Mouse (Mus musculus): ENCODE measurements around the gene Foxj1. TPM values are rescaled to one million over a fixed set of nuclear protein-coding genes. Genes with fewer than 3 reads are reported as not detected.
"Not testable (repeated sequence)": the region's sequence is repeated elsewhere in the genome, so short reads cannot be mapped to it uniquely, and the experiment has no call there.

Gene Foxj1
- total RNA-seq (2021): 1 to 10 TPM; 6.6 to 9.3 TPM

DNA sequence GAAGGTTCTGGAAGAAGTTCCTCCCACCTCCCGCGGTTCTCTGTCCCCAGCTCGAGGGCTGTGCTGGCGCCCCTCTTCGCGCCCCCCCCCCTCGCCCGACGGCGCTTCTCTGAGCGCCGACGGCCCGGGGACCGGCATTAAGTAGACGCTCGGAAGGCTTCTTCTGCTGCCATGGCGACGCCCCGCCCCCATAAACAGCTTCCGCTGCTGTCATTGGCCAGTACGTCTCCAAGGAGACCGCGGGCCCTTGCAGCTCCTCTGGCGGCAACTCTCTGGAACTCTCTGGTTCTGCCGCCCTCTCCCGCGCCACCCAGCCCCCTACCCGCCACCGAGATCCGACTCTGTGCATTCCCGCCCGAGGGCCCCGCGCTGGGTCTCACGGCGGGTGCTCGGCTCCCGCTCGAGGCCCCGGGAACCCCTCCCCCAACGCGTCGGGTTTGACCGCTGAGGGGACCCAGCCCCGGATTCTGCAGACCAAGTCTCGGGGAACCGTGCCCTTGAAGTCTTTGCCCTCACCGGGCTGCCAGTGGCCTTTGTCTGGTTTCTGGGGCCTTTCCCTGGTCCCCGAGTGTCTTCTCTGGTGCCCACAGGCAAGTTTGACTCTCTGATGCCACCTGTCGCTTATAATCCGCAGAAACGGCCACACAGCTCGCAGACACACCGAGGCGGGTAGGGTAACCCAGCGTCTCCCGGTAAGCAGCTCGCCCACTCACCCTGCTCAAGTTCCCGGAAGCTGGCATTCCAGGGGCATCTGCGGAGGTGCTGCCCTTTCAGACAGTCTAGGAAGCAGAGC lies at the start of gene Foxj1:
Gene Foxj1, minus strand, starts transcription at position 156 of the 793 bp plus-strand sequence.
- peak; percentile 97 for DNase-seq
- intact Hi-C loops (cut with DNase I): no loop called here

DNA sequence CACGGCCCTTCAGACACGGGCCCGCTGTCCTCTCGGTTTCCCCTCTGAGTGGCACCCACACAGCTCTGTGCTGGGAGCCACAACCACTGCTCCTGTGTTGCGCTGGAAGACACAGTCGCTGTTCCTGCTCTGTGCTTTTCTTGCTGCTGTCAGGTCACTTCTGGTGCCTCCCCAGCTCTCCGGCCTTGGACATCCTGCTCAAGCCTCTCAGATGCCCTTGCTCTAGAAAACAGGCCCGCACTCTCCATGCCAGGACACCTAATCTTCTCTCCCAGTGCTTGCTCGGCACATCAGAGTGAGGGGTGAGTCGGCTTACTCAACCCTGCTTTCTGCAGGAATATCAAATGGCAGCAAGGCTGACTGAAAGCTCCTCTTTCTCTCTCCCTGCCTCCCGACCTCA lies 49.0 kb upstream of the Foxj1 start:
- intact Hi-C loops (cut with DNase I): no loop called here
- DNase-seq: no peak

DNA sequence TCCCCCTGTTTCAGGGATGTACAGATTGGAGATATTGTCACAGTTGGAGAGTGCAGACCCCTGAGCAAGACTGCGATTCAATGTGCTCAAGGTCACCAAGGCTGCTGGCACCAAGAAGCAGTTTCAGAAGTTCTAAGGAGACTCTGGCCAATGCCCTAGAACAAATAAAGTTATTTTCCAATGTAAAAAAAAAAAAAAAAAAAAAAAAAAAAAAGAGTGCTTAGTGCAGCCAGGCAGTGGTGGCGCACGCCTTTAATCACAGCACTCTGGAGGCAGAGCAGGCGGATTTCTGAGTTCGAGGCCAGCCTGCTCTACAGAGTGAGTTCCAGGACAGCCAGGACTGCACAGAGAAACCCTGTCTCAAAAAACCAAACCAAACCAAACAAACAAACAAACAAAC lies 47.9 kb upstream of the Foxj1 start:
- DNase-seq; intact Hi-C loops (cut with DNase I): not testable (repeated sequence)

DNA sequence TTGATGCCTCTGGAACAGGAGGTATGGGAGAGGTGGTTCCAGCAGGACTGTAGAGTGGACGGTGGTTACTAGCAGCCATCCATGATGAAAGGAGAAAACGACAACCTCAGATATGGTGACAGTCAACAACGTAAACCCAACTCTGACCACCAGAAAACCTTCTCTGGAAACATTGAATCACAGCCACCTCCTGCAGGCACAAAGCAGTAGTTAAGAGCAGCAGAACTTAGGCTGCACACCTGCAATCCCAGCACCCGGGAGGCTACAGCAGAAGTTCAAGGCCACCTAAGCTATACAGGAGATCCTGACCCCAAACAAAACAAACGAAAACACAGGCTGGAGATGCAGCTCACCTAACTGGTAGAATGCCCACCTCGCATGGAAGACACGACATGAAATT lies 45.6 kb upstream of the Foxj1 start:
- intact Hi-C loops (cut with DNase I): no loop called here
- DNase-seq: no peak

DNA sequence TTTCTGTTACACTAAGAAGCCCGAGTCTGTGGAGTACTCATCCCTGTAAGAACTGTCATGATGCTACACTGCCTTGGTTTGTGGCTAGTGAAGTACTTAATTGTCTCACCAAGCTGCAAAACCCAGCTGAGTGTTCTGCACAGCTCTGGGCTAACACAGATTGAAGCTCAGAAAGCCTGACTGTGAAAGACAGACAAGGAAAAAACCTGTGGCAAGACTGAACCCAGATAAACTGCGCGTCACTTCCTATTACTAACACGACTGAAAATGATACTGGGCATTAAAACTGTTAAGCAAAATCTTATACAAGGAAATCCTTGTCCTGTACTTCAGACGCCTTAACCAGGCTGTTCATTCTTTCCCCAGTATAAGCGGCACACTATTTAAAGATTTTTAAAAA lies 44.3 kb upstream of the Foxj1 start:
- DNase-seq: no peak
- intact Hi-C loops (cut with DNase I): no loop called here

DNA sequence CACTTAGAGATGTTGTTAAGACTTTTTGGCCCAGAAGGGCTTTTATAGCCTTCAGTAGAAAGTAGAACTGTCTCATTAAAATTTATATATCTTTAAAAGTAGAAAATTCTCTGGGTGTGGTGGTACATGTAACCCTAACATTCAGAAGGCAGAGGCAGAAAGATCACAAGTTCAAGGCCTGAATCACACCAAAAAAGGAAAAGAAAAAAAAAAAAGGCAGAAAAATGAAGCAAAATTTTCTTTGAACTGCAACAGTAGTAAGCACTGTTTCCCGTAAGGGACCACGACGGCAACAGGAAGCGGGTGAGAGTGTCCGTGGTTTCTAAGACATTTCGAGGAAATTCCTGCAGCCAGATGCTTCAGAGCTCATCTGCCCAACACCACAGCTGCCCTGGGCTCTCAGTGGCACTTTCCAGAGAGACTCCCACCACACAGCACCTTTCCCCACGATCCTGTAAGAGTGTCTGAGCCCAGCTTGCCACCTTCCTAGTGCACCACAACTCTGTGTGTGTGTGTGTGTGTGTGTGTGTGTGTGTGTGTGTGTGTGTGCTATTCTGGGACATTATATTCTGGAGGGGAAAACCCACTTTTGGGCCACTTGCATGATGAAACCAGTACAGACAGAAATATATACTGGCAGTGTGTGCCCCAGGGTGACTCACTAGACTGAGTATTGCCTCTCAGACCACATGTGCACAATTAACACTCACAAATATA lies 41.9 kb upstream of the Foxj1 start:
- no peak for DNase-seq
- intact Hi-C loops (cut with DNase I): no loop called here

DNA sequence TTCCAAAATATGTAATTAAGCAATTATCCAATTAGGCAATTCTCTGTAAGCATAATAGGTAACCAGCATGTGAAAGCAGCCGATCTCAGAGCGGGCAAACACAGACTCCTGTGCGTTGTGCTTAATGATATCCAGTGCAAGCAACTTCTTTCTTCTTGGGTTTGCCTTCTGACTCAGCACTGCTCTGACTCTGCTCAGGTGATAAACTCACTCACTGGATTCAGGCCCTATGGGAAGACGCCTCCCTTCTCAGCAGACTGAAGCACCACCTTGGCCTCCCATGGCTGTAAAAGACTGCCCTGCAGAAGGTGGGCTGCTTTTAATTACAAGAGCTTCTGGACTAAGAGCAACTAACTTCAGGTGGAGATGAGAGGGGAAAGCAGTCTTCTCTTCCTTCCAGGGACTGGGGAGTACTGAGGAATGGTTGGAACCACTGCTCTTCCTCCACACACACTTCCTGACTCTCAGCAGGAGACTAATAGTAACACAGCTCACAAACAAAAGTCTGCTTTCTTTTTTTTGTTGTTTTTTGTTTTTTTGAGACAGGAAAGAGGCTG lies 36.8 kb upstream of the Foxj1 start:
- no peak for DNase-seq
- intact Hi-C loops (cut with DNase I): no loop called here

DNA sequence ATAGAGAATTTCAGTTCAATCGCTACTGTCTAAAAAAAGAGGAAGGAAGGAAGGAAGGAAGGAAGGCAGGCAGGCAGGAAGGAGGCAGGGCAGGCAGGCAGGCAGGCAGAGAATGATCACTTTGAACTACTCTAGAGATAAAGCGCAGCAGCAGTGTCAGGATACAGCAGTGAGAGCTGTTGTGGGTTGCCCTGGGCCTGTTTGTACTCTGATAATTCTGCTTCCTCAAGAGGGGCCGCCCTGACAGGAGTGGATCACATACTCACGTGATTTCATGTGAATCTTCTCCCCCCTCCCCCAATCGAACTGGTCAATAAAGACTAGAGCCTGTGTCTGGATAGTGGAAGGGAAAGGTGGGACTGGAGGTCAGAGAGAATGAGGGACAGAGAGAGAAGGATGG lies 34.4 kb upstream of the Foxj1 start:
- DNase-seq: no peak
- intact Hi-C loops (cut with DNase I): no loop called here

DNA sequence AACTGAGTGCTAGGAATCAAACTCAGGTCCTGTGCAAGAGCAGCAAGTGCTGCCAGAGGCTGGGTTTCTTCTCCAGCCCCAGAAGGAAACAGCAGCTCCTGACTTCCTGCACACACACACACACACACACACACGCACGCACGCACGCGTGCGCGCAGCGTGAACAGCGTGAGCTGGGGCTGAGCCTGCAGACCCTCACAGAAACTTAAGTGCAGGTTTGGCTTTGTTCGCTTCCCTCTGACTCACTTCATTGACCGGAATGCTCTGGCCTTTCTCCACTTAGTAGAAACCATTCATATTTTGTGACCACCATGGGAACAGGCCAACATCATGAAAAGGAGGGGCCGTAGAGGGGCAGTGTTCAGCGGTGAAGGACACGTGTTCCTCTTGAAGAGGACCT lies 33.9 kb upstream of the Foxj1 start:
- no peak for DNase-seq
- intact Hi-C loops (cut with DNase I): no loop called here

DNA sequence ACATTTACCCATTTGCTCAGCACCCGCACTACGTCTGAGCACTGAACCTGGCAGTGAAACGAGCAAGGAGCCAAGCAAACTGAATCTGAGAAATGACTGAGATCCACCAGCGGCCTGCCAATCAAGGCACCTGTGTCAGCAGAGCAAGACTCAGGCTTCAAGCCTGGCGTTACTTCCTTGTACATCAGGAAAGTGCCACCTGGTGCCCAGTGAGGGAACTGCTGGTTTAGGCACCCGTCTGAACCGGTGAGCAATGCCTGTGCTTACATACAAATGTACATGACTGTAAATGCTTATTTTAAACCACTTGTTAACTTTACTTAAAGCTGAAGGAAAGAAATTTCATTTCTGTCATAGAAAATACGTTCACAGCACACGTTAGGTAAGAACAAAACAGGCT lies 32.9 kb upstream of the Foxj1 start:
- intact Hi-C loops (cut with DNase I): no loop called here

DNA sequence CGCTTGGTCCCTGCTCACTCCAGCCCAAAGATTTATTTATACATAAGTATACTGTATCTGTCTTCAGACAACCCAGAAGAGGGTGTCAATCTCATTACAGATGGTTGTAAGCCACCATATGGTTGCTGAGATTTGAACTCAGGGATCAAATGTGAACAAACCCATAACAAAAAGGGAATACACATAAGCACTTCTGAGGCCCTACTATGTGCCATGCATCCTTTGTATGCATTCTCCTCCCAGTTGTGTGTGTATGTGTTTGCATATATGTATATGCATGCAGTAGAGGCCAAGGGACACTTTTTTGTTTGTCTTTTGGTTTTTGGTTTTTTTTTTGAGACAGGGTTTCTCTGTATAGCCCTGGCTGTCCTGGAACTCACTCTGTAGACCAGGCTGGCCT lies 31.4 kb upstream of the Foxj1 start:
- DNase-seq: no peak
- intact Hi-C loops (cut with DNase I): no loop called here

More for the DNA sequence above, 32.9 kb upstream of the Foxj1 start:
- DNase-seq: peak; percentile 91

DNA sequence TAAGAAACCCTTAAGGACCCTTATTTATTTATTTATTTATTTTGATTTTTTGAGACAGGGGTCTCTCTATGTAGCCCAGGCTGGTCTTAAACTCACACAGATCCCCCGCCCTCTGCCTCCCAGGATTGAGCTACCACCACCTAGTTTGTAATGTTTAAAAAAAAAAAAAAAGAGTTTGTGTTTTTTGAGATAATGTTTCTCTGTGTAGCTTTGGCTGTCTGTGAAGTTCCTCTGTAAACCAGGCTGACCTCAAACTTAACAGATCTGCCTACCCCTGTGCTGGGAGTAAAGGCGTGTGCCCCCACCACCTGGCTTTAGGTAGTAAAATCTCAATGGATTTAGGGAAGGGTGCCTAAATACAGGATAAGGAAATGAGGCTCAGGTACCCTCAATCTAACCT lies 30.9 kb upstream of the Foxj1 start:
- intact Hi-C loops (cut with DNase I): no loop called here
- no peak for DNase-seq

DNA sequence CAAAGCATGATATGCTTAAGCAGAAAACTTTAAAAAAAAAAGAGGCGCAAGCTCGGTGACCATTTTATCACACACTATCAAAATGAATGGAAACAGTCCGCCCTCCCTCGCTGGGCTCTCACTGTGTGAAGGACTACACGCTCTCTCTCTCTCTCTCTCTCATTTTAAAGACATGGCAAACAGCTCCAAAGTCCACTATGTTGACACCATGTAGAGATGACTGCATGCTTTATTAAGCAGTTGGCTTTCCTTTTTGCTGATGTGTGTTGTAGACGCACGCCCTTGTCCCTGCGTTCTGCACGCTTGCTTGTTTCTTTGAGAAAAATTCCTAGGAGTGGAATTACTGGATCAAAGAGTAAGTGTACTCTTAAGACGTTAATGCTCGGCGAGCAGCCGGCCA lies 30.2 kb upstream of the Foxj1 start:
- intact Hi-C loops (cut with DNase I): no loop called here
- DNase-seq: no peak

DNA sequence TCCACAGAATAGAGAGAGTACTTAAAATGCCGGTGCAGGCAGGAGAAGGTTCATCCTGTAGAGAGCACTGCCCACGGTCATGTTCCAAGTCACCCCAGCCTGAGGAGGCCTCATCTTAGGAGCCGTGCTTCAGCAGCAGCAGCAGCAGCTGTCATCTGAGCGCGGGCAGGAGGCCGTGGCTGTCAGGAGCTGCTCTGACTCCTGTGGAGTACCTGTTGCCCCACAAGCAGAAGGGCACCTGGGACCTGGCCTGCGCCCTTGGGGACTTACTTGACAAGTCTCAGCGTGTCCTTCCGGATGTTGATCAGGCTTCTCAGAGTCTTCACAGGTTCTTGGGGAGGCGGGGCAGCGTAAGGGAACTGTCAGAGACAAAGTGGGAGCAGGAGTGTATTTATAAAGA lies 26.8 kb upstream of the Foxj1 start:
- DNase-seq: no peak
- intact Hi-C loops (cut with DNase I): no loop called here

DNA sequence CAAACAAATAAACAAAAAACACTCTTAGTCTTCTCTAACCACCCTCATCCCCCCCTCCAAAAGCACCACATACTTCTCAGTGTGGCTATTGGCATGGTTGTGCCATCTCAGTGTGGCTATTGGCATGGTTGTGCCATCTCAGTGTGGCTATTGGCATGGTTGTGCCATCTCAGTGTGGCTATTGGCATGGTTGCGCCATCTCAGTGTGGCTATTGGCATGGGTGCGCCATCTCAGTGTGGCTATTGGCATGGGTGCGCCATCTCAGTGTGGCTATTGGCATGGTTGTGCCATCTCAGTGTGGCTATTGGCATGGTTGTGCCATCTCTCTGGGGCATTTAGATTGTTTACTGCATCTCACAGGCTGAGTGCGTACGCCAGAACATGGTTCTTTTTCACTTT lies 25.7 kb upstream of the Foxj1 start:
- intact Hi-C loops (cut with DNase I); DNase-seq: not testable (repeated sequence)

DNA sequence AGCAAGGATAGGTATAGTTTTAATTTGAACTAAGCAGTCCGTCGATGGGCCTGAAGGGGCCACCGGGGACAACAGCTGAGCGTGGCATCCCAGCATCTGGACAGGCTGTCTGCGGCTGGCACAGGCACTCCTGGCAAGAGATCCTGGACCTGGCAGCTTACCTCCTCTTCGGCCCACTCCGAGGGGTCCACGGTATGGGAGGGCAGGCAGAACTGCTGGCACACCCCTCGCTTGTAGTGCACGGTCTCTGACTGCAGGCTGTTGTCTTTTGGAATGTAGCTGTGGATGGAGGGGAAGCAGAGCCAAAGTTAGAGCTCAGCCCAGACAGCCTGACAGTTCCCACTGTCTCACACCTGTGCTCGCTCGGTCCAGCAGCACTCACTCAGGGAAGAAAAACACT lies 24.5 kb upstream of the Foxj1 start:
- DNase-seq: peak; percentile 65
- intact Hi-C loops (cut with DNase I): no loop called here

DNA sequence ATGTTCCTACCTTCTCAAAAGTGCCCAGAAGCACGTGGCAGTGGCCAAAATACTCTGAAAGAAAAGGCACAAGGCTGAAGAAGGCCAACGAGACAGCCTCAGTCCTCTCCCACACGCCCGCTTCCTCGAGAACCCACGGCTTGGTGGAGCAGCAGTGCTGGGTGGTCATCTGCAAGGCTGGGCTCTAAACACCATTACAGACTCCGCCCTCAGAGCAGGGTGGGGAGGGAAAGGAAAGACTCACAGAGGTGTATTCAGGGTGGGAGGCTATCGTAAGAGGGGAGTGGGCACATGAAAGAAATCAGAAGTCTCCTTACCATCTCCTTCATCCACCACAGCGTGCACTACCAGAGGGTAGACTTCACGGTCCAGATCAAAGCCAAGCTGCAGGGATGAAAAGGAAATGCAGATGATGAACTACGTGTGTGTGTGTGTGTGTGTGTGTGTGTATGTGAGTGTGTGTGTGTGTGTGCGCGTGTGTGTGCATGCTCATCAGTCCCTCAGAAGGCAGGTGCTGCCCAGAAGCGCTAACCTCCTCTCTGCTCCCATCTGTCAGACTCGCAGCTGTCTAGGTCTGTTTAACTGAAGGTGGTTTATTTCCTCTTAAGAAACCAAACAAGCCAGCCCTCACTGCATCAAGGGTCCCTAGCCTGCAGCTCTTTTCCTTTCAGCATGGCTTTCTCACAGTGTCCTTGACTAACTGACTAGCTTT lies 23.9 kb upstream of the Foxj1 start:
- no peak for DNase-seq
- intact Hi-C loops (cut with DNase I): no loop called here

DNA sequence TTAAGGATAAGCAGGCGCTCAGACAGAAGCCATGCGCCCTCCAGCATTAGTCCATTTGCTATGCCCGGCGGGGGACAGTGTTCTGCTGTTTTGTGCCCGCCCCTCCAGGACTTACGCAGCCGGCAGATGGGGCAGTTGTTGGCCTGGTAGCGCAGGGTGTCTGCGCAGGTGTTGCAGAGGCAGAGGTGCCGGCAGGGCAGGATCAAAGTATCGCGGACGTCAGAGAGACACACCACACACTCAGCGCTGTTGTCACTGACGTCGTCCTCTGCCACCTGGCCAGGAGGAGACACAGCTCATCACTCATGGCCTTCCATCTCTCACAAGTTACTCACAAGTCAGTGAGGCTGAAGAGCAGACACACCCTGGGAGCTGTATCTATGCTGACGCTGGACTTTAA lies 19.3 kb upstream of the Foxj1 start:
- intact Hi-C loops (cut with DNase I): no loop called here
- no peak for DNase-seq

DNA sequence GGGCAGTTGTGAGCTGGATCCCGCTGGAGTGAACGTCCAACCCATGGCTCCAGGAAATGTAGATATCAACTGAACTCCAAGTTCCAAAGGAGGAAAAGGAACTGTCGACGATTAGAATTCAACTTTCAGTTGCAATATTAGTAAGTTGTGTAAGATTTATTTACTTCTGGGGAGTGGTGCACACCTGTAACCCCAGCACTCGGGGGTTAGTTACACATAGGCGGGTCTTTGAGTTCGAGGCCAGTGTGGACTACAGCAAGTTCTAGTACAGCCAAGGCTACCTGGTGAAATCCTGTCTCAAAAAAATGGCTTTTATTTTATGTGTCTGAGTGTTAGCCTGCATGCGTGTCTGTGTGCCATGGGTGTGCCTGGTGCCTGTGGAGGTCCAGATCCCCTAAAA lies 18.3 kb upstream of the Foxj1 start:
- no peak for DNase-seq

DNA sequence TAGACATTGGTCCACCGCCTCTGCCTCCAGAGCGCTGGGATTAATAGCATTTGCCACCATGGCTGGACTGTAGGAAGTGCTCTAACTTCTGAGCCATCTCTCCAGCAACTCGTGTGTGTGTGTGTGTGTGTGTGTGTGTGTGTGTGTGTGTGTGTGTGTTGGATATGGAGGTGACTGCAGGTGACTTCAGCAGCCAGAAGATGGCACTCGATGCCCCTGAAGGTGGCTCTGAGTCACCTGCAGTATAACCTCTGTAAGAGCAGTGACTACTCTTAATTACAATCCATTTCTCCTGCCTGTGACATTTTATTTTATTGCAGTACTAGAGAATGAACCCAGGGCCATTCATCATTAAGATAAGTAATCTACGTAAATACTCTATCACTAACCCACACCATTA lies 16.1 kb upstream of the Foxj1 start:
- intact Hi-C loops (cut with DNase I): no loop called here
- DNase-seq: no peak

More for the DNA sequence above, 18.3 kb upstream of the Foxj1 start:
- intact Hi-C loops (cut with DNase I): no loop called here

DNA sequence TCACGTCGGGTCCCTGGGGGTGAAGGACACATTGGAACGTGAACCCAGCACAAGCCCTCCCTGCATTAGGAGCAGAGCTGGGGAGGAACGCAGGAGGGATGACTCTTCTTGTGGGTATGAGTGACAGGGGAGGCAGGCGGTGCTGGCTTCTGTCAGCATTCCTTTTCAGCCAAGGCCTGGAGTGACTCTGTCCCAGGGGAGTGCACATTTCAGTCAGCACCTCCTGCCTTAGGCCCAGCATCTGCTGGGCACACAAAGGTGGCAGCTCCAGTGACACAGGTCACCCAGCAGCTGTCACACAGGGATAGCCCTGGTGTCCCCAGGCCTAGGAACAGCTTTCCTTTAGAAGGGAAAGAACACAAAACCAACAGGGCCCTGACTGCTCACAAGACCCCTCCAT lies 12.8 kb upstream of the Foxj1 start:
- intact Hi-C loops (cut with DNase I): no loop called here
- DNase-seq: no peak

Measured in left cerebral cortex, postnatal 4 days (tissue).